8 mouse cellular contexts compared by ENCODE assay signal in genomic region chr3:148922618-148923095, GRCm38 (mm10).
A peak's percentile ranks its signal among the peaks of the same experiment; 100 is the strongest.
DNase-seq lines count a peak whose midpoint lies in the region; TF ChIP-seq lines count a peak whose summit lies in the region.
"Had no signal": no experiment of that assay in that cellular context is flagged by ENCODE, and none has a peak within 500 bp of the region (broad histone marks: within the 10 kb centered on the region; RNA-seq: fewer than 3 reads in every experiment).

No protein-coding gene starts in this region.

- no peak for TF ChIP-seq CTCF in left cerebral cortex, adult 2 months (IDR thresholded peaks at IDR 0.05)

- intact Hi-C loops in left cerebral cortex, adult 2 months (cut with DNase I) = no loop called here

- H3K27ac ChIP-seq in ES-E14 (ENCODE audit: insufficient read depth, low read depth, low read length, poor library complexity, severe bottlenecking) = no peak overlapping the region
- peak overlapping the region; percentile 54 for H3K27ac ChIP-seq in left cerebral cortex, adult 2 months
- H3K27ac ChIP-seq: liver, embryonic 13.5 days had no signal

- in situ Hi-C loops in ES-E14 (cut with MboI; ENCODE audit: low sequenced_read_pairs in 2 of 2, unreplicated experiment in 2 of 2) = no loop called here

- peak overlapping the region; percentile 45; the same call in 1 of the 2 replicates for H3K9ac ChIP-seq in ES-E14 (ENCODE audit: insufficient read depth, low read depth, low read length, poor library complexity, severe bottlenecking)
- H3K9ac ChIP-seq: liver, embryonic 13.5 days had no signal

- H3K4me1 ChIP-seq in ES-E14 (ENCODE audit: control insufficient read depth in 2 of 2, insufficient read depth in 2 of 2, low read length in 2 of 2, poor library complexity in 1 of 2) = peaks cover 0 to 2% of the 10 kb centered on the region in 2 experiments; a peak in 1 of 4 replicates

- H3K9me3 ChIP-seq in ES-E14 (ENCODE audit: control insufficient read depth, insufficient read depth, low read depth, low read length) = no peaks in the 10 kb centered on the region
- H3K9me3 ChIP-seq: liver, embryonic 13.5 days had no signal

- peak; percentile 47 for DNase-seq in ES-E14 (ENCODE audit: low read depth, low spot score)
- DNase-seq in cerebellum, adult 18-20 months = peak; percentile 12 to 26
- peak; percentile 38 to 59 for DNase-seq in frontal cortex, postnatal 25 days (ENCODE audit: low spot score in 2 of 2)
- DNase-seq in left cerebral cortex, adult 2 months (ENCODE audit: extremely low spot score in 1 of 2, low spot score in 2 of 2) = peak; percentile 53 to 64
- peak; percentile 22 for DNase-seq in retina, adult 2 months (ENCODE audit: low read depth, low spot score)
- no peak for DNase-seq in adrenal gland, postnatal 10 days
- no peak for DNase-seq in spleen, postnatal 36 days (ENCODE audit: low spot score in 2 of 2)
- DNase-seq: liver, embryonic 13.5 days had no signal

- no peaks in the 10 kb centered on the region for H3K36me3 ChIP-seq in ES-E14 (ENCODE audit: control insufficient read depth, insufficient read depth, low read length, poor library complexity, severe bottlenecking)
- H3K36me3 ChIP-seq: liver, embryonic 13.5 days had no signal

- H3K4me3 ChIP-seq in ES-E14 (ENCODE audit: insufficient read depth in 1 of 2, low read depth in 1 of 2, low read length in 2 of 2, poor library complexity in 1 of 2, severe bottlenecking in 1 of 2) = peak overlapping the region; percentile 43 to 49
- H3K4me3 ChIP-seq in left cerebral cortex, adult 2 months = peak overlapping the region; percentile 39
- H3K4me3 ChIP-seq: liver, embryonic 13.5 days had no signal

TF ChIP-seq in ES-E14, 5 proteins besides CTCF, POLR2A, EP300 and RAD21:
- TF ChIP-seq ZC3H11A (IDR thresholded peaks at IDR 0.05; ENCODE audit: borderline replicate concordance, low read depth, low read length) = no peak
- TF ChIP-seq ZNF384 (IDR thresholded peaks at IDR 0.05; ENCODE audit: low read depth, low read length) = no peak
- no peak for TF ChIP-seq HCFC1 (IDR thresholded peaks at IDR 0.05; ENCODE audit: borderline replicate concordance, insufficient read depth, low read length)
- no peak for TF ChIP-seq CHD2 (IDR thresholded peaks at IDR 0.05; ENCODE audit: low read depth, low read length)
- no peak for TF ChIP-seq MAFK (IDR thresholded peaks at IDR 0.05; ENCODE audit: insufficient read depth, low read depth, low read length)

Comparison
In these comparisons a context has a peak if more than half of its experiments do, and no peak if none do; other contexts are left out.
1. DNase-seq: peak in ES-E14 (single experiment), cerebellum, adult 18-20 months (2 of 2), frontal cortex, postnatal 25 days (2 of 2), left cerebral cortex, adult 2 months (2 of 2) and retina, adult 2 months (single experiment); none in adrenal gland, postnatal 10 days (single experiment) and spleen, postnatal 36 days (0 of 2).